Mouse (Mus musculus) B cell, adult 67 days (primary cell): ENCODE measurements around the gene Med12. TPM values are rescaled to one million over a fixed set of nuclear protein-coding genes. Genes with fewer than 3 reads are reported as not detected.

Experiments
- total RNA-seq, 2 experiments: library from RNA; stranded (reverse); gene quantifications; 4 replicates each; pipeline ENCODE4 v1.2.4; 2023

The Med12 gene
- total RNA-seq = 100 to 1,000 TPM; 172 to 192 TPM

GRCm38 (mm10) chrX:101273875-101274738 lies at the start of gene Med12:
Med12 (plus strand) TSS chrX:101274030.

GRCm38 (mm10) chrX:101253952-101254729 lies 19.7 kb upstream of the Med12 start, which contains the start of gene Foxo4:
Foxo4 (plus strand) TSS chrX:101254528.

GRCm38 (mm10) chrX:101263892-101264291 lies 9.9 kb upstream of the Med12 start, which contains the start of gene Gm614:
Gm614 (minus strand) TSS chrX:101263992.

GRCm38 (mm10) chrX:101268025-101268754 lies 5.6 kb upstream of the Med12 start, which contains the start of gene Il2rg:
Il2rg (minus strand) TSS chrX:101268255.

GRCm38 (mm10) chrX:101268755-101269124 lies 5.1 kb upstream of the Med12 start, which contains the start of gene Gm20489:
Gm20489 (minus strand) TSS chrX:101269023.

GRCm38 (mm10) chrX:101299055-101299454 lies 25.2 kb downstream of the Med12 start, which contains the start of gene Nlgn3:
Nlgn3 (plus strand) TSS chrX:101299168.

Other genes with a start within 250 kb of the Med12 start
- not detected for gene Tex11, start 214.4 kb upstream of the Med12 start, total RNA-seq
- under 1 TPM; 0.32 to 0.77 TPM for gene Slc7a3, start 188.0 kb upstream of the Med12 start, total RNA-seq
- gene Snx12, start 51.5 kb upstream of the Med12 start, total RNA-seq = 10 to 100 TPM; 47.3 to 56.6 TPM
- gene Foxo4, start 19.5 kb upstream of the Med12 start, total RNA-seq = 10 to 100 TPM; 41.4 to 41.7 TPM
- 10 to 100 TPM; 47.0 to 50.4 TPM for gene Gm614, start 10.0 kb upstream of the Med12 start, total RNA-seq
- 100 to 1,000 TPM; 536 to 544 TPM for gene Il2rg, start 5.8 kb upstream of the Med12 start, total RNA-seq
- gene Gm20489, start 5.0 kb upstream of the Med12 start, total RNA-seq = not detected
- 1 to 10 TPM; 1.2 to 1.5 TPM for gene Nlgn3, start 25.1 kb downstream of the Med12 start, total RNA-seq
- not detected for gene Gjb1, start 102.3 kb downstream of the Med12 start, total RNA-seq
- 10 to 100 TPM; 37.8 to 43.0 TPM for gene Zmym3, start 146.8 kb downstream of the Med12 start, total RNA-seq
- gene Nono, start 155.3 kb downstream of the Med12 start, total RNA-seq = 100 to 1,000 TPM; 222 to 257 TPM
- 1 to 10 TPM; 1.6 to 3.6 TPM for gene Itgb1bp2, start 175.1 kb downstream of the Med12 start, total RNA-seq